Mouse (Mus musculus) neural tube, embryonic 14.5 days (tissue): ENCODE results near the gene Ankrd53. TPM values are rescaled to one million over a fixed set of nuclear protein-coding genes. Genes with fewer than 3 reads are reported as not detected.

Experiments used
- ATAC-seq: fragments of 200-750 bp; cut with Nextera tagmentation; 2 replicates; pipeline ENCODE4 v1.8.0; 2017; ENCODE audit warnings: low read depth, mild to moderate bottlenecking, moderate TSS enrichment, moderate library complexity
- H3K27ac ChIP-seq: fragments of 300-500 bp; sonication (generic); 2 replicates; pipeline ENCODE4 v1.5.1; 2014; ENCODE audit warnings: low read depth, mild to moderate bottlenecking, control low read depth, low read length, moderate library complexity, mixed read lengths
- H3K27me3 ChIP-seq: fragments of 300-500 bp; sonication (generic); 2 replicates; pipeline ENCODE4 v1.6.1; 2014; ENCODE audit warnings: low read length; ENCODE audit not compliant: control insufficient read depth, insufficient read depth
- H3K36me3 ChIP-seq: fragments of 300-500 bp; sonication (generic); 2 replicates; pipeline ENCODE4 v1.6.1; 2014; ENCODE audit warnings: low read length, mixed read lengths; ENCODE audit not compliant: control insufficient read depth, insufficient read depth
- H3K4me1 ChIP-seq: fragments of 300-500 bp; sonication (generic); 2 replicates; pipeline ENCODE4 v1.6.1; 2014; ENCODE audit warnings: low read length; ENCODE audit not compliant: control insufficient read depth, insufficient read depth
- H3K4me2 ChIP-seq: fragments of 300-500 bp; sonication (generic); 2 replicates; pipeline ENCODE4 v1.6.1; 2014; ENCODE audit warnings: mild to moderate bottlenecking, low read depth, low read length, control low read depth
- H3K4me3 ChIP-seq: fragments of 300-500 bp; sonication (generic); 2 replicates; pipeline ENCODE4 v1.5.1; 2014; ENCODE audit warnings: low read depth, low read length, control low read depth, mixed read lengths
- H3K9ac ChIP-seq: fragments of 300-500 bp; sonication (generic); replicated peaks from 2 replicates; pipeline ENCODE4 v1.6.1; 2014; ENCODE audit warnings: low read depth, mild to moderate bottlenecking, control low read depth, low read length, mixed read lengths
- H3K9me3 ChIP-seq: fragments of 300-500 bp; sonication (generic); 2 replicates; pipeline ENCODE4 v1.6.1; 2016; ENCODE audit warnings: low read length; ENCODE audit not compliant: control insufficient read depth
- WGBS: fragments of 180-500 bp; shearing (Covaris S2); extraction: QIAGEN DNeasy Blood & Tissue Kit; methylation state at CpG from one replicate; pipeline ENCODE4 v1.1.7; 2014; 5-methylcytosine and 5-hydroxymethylcytosine counted together
- polyA plus RNA-seq: library from polyadenylated mRNA; unstranded; fragments of >200 nt; fragmentation: Nextera tagmentation; extraction: Ambion mirVana; gene quantifications from 2 replicates; pipeline ENCODE4 v1.2.1, GENCODE M21; 2014

The Ankrd53 gene
- 0.24 and 0.27 TPM in 2 replicates for polyA plus RNA-seq

DNA sequence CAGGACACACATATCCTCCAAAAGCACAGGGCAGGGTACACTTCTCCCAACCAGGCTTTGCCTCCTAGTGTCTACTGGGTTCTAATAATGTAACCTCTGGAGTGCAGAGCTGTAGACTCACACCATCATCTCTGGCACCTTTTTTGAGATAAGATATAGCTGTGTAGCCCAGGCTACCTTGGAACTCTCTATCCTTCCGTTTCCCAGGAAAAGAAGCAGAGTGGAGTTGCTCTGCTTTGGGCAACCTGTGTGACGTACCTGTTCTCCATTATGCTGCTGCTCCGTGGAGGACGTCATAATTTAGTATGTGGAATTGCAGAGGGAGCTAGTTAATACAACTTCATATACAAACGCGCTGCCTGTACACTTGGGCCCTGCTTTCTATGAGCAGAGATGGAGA, at the start of gene Ankrd53:
Gene Ankrd53, plus strand, starts transcription at position 301 of the 400 bp plus-strand sequence.
- H3K4me2 ChIP-seq, result peak within 1 kb of the TSS; percentile 29
- H3K9ac ChIP-seq, result no peak within 1 kb of the TSS
- H3K36me3 ChIP-seq, result no peaks in the 10 kb centered on the region
- no peak within 1 kb of the TSS for H3K27ac ChIP-seq
- ATAC-seq, result no peak
- H3K4me1 ChIP-seq, result peaks cover 12% of the 10 kb centered on the region; the same call in 1 of the 2 replicates
- H3K27me3 ChIP-seq, result peaks cover 56% of the 10 kb centered on the region
- no peaks in the 10 kb centered on the region for H3K9me3 ChIP-seq
- H3K4me3 ChIP-seq, result no peak within 1 kb of the TSS
- 29% methylated on average over 6 of the region's 6 CpGs for WGBS

DNA sequence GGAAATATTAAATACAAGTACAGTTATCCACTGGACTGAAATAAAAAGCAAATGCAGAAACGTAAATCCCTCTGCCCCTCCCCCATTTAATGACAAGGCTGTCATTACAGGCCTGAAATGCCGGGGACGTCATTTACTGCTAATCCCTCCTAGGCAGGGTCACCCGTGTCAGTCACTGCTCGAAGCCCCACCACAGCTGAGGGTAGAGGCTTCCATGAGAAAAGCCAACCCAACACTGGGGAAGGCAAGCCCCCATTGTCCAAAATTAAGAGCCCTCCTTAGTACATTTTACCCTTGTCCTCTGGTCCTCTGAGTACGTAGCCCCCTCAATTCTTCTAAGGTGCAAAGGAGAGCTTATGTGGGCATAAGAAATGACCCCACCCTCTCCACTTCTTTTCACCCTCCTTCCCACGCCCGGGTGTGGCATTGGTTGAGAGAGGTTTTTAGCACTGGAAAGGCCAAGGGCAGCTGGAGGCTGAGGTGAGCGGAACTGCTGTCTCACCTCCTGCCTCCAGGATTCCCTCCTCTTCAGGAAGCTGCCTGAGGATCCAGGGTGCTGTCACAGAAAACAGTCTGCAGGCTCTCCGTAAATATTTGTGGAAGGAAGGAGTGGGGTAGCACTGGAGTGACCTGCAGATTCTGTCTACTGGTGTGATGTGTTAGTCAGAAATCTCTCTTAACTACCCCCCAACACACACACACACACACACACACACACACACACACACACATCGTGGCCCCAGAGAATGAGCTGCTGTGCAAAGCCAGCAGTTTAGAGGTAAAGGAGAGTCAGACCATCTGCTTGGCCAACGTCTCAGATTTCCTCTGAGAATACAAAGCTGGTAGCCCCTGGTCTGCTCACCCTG, 48.9 kb upstream of the Ankrd53 start:
- Histone ChIP-seq H3K27me3 (peaks cover 87% of the 10 kb centered on the region), H3K9me3 (no peaks in the 10 kb centered on the region), H3K4me2 (no peak overlapping the region), H3K27ac (no peak overlapping the region), H3K4me3 (no peak overlapping the region), H3K4me1 (peaks cover 7% of the 10 kb centered on the region; the same call in 1 of the 2 replicates), H3K9ac (no peak overlapping the region), H3K36me3 (no peaks in the 10 kb centered on the region)
- ATAC-seq, result no peak
- 1% methylated on average over 12 of the region's 12 CpGs for WGBS

DNA sequence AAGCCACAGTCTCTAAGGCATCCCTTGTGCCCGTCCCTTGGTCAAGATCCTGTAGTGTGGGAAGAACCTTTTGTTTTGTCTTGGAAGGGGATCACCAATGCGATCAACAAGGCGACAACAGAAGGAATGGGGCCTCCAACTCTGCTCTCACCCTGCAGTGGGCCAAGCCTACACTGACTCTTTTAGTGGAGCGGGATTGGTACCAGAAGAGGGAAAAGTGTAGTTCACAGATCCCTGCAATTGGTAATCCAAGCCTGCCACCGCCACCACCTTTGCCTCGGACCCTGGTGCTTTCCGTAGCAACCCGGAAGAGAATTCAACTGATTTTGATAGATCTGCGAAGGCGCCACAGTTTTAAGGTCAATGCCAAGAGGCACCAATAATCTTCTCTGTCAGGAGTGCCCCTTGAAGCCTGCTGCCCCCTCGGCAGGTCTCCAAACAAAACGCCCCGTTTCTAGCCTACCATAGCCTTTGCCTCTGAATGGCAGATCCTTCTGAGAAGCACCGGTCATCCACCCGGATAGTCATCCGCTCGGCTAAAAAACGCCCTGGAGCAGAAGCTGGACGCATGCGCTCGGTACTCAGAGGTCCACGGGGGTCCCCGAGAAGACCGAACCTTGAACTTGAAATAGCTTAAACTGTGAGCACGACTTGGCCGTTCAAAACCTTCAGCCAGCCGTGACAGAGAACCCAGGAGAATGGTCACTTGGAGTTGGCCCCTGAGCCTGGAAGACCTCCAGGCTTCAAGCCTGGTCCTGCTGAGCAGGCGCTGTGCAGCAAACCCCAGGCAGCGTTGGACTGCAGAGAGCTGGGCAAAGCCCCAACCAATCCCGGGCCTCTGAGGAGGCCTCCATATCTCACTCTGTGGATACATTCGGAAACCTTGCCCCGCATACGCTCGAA, 48.0 kb upstream of the Ankrd53 start:
- peaks cover 84% of the 10 kb centered on the region for H3K27me3 ChIP-seq
- ATAC-seq, result no peak
- no peak overlapping the region for H3K27ac ChIP-seq
- under 1% methylated on average over 34 of the region's 34 CpGs for WGBS
- H3K9me3 ChIP-seq, result no peaks in the 10 kb centered on the region
- H3K4me2 ChIP-seq, result no peak overlapping the region
- H3K4me1 ChIP-seq, result peaks cover 7% of the 10 kb centered on the region; the same call in 1 of the 2 replicates
- H3K36me3 ChIP-seq, result no peaks in the 10 kb centered on the region
- H3K9ac ChIP-seq, result no peak overlapping the region
- no peak overlapping the region for H3K4me3 ChIP-seq

DNA sequence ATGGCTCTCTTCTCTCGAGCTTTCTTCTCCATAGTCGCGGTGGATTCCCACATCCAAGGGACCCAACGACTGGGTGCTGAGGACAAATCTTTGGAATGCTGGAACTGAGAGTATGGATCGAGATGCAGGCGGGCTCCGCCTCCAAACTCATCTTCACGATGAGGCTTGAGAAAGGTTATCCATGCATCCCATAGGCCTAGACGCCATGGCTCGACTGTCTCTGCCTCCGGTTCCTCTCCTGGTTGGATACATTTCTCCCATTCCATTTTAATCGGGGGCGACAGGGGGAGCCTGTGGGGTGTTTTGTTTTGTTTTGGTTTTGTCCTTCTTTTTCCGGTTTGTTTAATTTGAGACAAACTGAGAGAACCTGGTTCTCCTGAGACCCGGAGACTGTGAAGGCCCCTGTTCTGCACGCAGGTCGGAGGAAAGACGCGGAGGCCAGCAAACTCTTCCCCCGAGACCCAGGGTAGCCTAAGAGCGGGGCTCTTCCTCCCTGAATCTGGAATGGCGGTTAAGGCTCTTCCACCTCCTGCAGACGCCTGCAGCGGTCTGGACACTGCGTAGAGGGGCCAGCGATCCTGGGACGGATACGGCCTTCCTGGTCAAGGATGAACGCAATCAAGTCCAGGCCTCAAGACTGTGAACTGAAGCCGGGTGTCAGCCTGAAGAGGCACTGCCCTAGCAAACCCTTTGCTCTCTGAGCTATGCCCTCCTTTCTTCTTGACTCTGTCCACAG, 46.8 kb upstream of the Ankrd53 start:
- Histone ChIP-seq H3K4me1 (peaks cover 7% of the 10 kb centered on the region; the same call in 1 of the 2 replicates), H3K36me3 (no peaks in the 10 kb centered on the region), H3K9ac (no peak overlapping the region), H3K27ac (no peak overlapping the region), H3K4me2 (no peak overlapping the region), H3K4me3 (no peak overlapping the region), H3K9me3 (no peaks in the 10 kb centered on the region), H3K27me3 (peaks cover 84% of the 10 kb centered on the region)
- no peak for ATAC-seq
- WGBS, result under 1% methylated on average over 30 of the region's 30 CpGs

DNA sequence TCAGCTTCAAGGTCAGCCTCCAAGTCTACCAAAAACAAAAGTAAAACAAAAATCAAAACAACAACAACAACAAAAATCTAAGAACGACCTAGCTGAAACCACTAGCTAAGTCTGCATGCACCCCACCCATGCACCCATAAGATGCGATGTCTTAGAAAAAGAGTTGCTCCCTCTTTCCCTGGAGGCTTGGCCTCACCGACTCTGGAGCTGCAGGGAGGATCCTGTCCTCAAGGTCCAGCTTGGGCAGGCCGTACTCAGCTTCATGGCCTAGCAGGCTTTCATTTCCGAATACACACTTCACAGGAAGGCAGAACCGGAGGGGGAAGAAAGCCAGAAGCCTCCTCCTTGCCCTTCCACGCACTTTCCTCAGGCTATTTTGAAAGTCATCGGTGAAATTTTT, 45.4 kb upstream of the Ankrd53 start:
- Histone ChIP-seq H3K9ac (no peak overlapping the region), H3K27me3 (peaks cover 86% of the 10 kb centered on the region), H3K4me2 (no peak overlapping the region), H3K9me3 (no peaks in the 10 kb centered on the region), H3K4me1 (0 out of 2 replicates have a peak, but pooled peaks cover under 1% of the 10 kb centered on the region), H3K36me3 (no peaks in the 10 kb centered on the region), H3K4me3 (no peak overlapping the region), H3K27ac (no peak overlapping the region)
- ATAC-seq, result no peak
- WGBS, result 4% methylated on average over 8 of the region's 8 CpGs

DNA sequence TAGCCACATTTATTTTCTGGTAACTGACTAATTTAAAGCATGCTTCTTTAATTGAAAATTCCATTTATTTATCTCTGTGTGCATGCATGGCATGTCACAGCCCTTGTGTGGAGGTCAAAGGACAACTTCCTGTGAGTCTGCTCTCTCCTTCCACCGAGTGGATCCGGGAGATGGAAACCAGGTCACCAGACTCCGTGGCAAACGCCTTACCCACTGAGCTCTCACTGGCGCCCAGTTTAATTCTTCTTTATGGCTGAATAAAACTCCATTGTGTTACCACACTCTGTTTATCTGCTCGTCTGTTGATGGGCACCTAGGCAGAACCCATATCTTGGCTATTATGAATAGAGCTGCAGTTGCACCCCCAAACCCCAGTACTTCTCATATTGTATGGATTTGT, 39.9 kb upstream of the Ankrd53 start:
- WGBS, result 16% methylated on average over 6 of the region's 6 CpGs
- Histone ChIP-seq H3K9me3 (no peaks in the 10 kb centered on the region), H3K36me3 (no peaks in the 10 kb centered on the region), H3K4me1 (no peaks in the 10 kb centered on the region), H3K4me2 (no peak overlapping the region), H3K27ac (no peak overlapping the region), H3K9ac (no peak overlapping the region), H3K4me3 (no peak overlapping the region), H3K27me3 (peaks cover 52% of the 10 kb centered on the region)
- no peak for ATAC-seq

DNA sequence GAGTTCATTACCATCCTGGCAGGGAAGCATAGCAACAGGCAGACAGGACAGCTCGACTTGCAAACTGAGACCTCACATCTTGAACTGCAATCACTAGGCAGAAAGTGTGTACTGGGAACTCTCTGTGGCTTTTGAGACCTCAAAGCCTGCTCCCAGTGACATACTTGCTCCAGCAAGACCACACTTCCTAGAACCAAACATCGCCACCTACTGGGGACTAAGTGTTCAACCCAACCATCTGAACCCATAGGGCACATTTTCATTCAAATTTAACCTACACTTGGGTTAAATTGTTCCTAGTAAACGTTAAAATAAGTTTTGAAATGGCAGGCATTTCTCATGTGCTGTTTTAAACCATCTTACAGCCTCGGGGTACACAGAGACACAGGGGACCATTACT, 35.3 kb upstream of the Ankrd53 start:
- H3K4me3 ChIP-seq, result no peak overlapping the region
- H3K4me2 ChIP-seq, result no peak overlapping the region
- no peaks in the 10 kb centered on the region for H3K36me3 ChIP-seq
- no peak overlapping the region for H3K27ac ChIP-seq
- H3K9ac ChIP-seq, result no peak overlapping the region
- peaks cover 10% of the 10 kb centered on the region for H3K27me3 ChIP-seq
- WGBS, result 41% methylated on average over 4 of the region's 4 CpGs
- H3K4me1 ChIP-seq, result no peaks in the 10 kb centered on the region
- ATAC-seq, result no peak
- no peaks in the 10 kb centered on the region for H3K9me3 ChIP-seq

DNA sequence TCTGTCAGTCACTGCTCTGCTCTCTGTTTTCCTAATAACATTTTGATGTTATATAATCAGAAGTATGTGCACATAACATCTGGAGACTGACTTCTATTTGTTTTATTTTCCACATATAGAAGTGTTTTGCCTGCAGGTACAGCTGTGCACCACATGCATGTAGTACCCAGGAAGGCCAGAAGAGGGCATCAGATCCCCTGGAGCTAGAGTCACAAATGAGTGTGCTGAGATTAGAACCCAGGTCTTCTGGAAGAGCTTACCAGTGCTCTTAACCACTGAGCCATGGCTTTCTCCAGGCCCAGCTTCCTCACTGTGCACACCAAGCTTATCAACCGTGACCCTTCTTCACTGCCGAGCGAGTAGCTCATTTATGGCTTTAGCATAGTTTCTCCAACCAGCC, 34.0 kb upstream of the Ankrd53 start:
- no peak for ATAC-seq
- H3K9me3 ChIP-seq, result no peaks in the 10 kb centered on the region
- 93% methylated on average over 3 of the region's 3 CpGs for WGBS
- H3K4me2 ChIP-seq, result no peak overlapping the region
- H3K4me3 ChIP-seq, result no peak overlapping the region
- H3K27me3 ChIP-seq, result peaks cover under 1% of the 10 kb centered on the region; the same call in 1 of the 2 replicates
- H3K36me3 ChIP-seq, result no peaks in the 10 kb centered on the region
- H3K4me1 ChIP-seq, result no peaks in the 10 kb centered on the region
- H3K9ac ChIP-seq, result no peak overlapping the region
- H3K27ac ChIP-seq, result no peak overlapping the region
